Mouse (Mus musculus) MEL (cell line): ENCODE data around the gene Pacsin2. TPM values are rescaled to one million over a fixed set of nuclear protein-coding genes. Genes with fewer than 3 reads are reported as not detected.

Source experiments
- DNase-seq: peaks from one replicate; pipeline ENCODE4 v3.0.0; 2011; ENCODE audit warnings: low read depth, low spot score
- H3K27ac ChIP-seq: 2 replicates; pipeline ENCODE4 v1.5.1; 2012; ENCODE audit warnings: low read depth, mild to moderate bottlenecking, control low read depth, low read length, moderate library complexity; ENCODE audit not compliant: control insufficient read depth
- H3K27me3 ChIP-seq, 2 experiments: fragments of 150-350 bp in 1 of 2; sonication (generic) in 1 of 2; 2 replicates each; pipeline ENCODE4 v1.6.1; 2012; ENCODE audit warnings: low read length in 2 of 2, mild to moderate bottlenecking in 2 of 2, improper control_type of control experiment in 1 of 2, moderate library complexity in 1 of 2; ENCODE audit not compliant: insufficient read depth in 2 of 2, control insufficient read depth in 1 of 2
- H3K36me3 ChIP-seq, 2 experiments: 2 replicates each; pipeline ENCODE4 v1.6.1; 2012 to 2014; ENCODE audit warnings: low read length in 2 of 2, improper control_type of control experiment in 1 of 2, inconsistent platforms in 1 of 2, mild to moderate bottlenecking in 1 of 2; ENCODE audit not compliant: insufficient read depth in 2 of 2, control insufficient read depth in 1 of 2
- H3K4me1 ChIP-seq, 2 experiments: fragments of 150-350 bp in 1 of 2; sonication (generic) in 1 of 2; 2 replicates each; pipeline ENCODE4 v1.6.1; 2012; ENCODE audit warnings: low read length in 2 of 2, improper control_type of control experiment in 1 of 2, mild to moderate bottlenecking in 1 of 2; ENCODE audit not compliant: insufficient read depth in 2 of 2, control insufficient read depth in 1 of 2
- H3K4me3 ChIP-seq, 2 experiments: fragments of 150-350 bp in 1 of 2; sonication (generic) in 1 of 2; 2 replicates each; pipeline ENCODE4 v1.5.1; 2012; ENCODE audit warnings: low read depth in 2 of 2, low read length in 2 of 2, mild to moderate bottlenecking in 2 of 2, moderate library complexity in 2 of 2, control low read depth in 1 of 2, improper control_type of control experiment in 1 of 2; ENCODE audit not compliant: control insufficient read depth in 1 of 2, insufficient read depth in 1 of 2
- H3K79me2 ChIP-seq: 2 replicates; pipeline ENCODE4 v1.6.1; 2012; ENCODE audit warnings: mild to moderate bottlenecking, low read length, moderate library complexity; ENCODE audit not compliant: control insufficient read depth, poor library complexity, insufficient read depth
- H3K9ac ChIP-seq: 2 replicates; pipeline ENCODE4 v1.6.1; 2012; ENCODE audit warnings: low read depth, mild to moderate bottlenecking, control low read depth, low read length, moderate library complexity; ENCODE audit not compliant: control insufficient read depth, poor library complexity, severe bottlenecking
- H3K9me3 ChIP-seq: fragments of 150-350 bp; sonication (generic); replicated peaks from 2 replicates; pipeline ENCODE4 v1.6.1; 2012; ENCODE audit warnings: mild to moderate bottlenecking, low read length, improper control_type of control experiment, moderate library complexity; ENCODE audit not compliant: insufficient read depth
- BHLHE40 ChIP-seq: IDR thresholded peaks from 2 replicates; pipeline ENCODE4 v1.6.1; 2012; ENCODE audit warnings: low read depth, mild to moderate bottlenecking, inconsistent platforms, low read length, improper control_type of control experiment, borderline replicate concordance
- CHD1 ChIP-seq: IDR thresholded peaks from 2 replicates; pipeline ENCODE4 v1.6.1; 2012; ENCODE audit warnings: low read depth, mild to moderate bottlenecking, inconsistent platforms, low read length, improper control_type of control experiment
- CTCF ChIP-seq, 3 experiments: IDR thresholded peaks in 2 of 3; conservative IDR thresholded peaks in 1 of 3; 2 replicates each; pipeline ENCODE4 v1.5.1; 2011 to 2012; ENCODE audit warnings: low read length in 3 of 3, low read depth in 2 of 3, mild to moderate bottlenecking in 2 of 3, improper control_type of control experiment in 1 of 3, inconsistent platforms in 1 of 3, mixed read lengths in 1 of 3, moderate library complexity in 1 of 3; ENCODE audit not compliant: control insufficient read depth in 1 of 3, insufficient read depth in 1 of 3, poor library complexity in 1 of 3, severe bottlenecking in 1 of 3
- E2F4 ChIP-seq: IDR thresholded peaks from 2 replicates; pipeline ENCODE4 v1.6.1; 2011; ENCODE audit warnings: low read depth, low read length, improper control_type of control experiment, borderline replicate concordance
- ELF1 ChIP-seq: IDR thresholded peaks from 2 replicates; pipeline ENCODE4 v1.6.1; 2014; ENCODE audit warnings: low read depth, mild to moderate bottlenecking, inconsistent platforms, low read length, improper control_type of control experiment, moderate library complexity
- EP300 ChIP-seq, 2 experiments: IDR thresholded peaks; 2 replicates each; pipeline ENCODE4 v1.6.1; 2011; ENCODE audit warnings: improper control_type of control experiment in 2 of 2, low read length in 2 of 2, low read depth in 1 of 2, mild to moderate bottlenecking in 1 of 2
- ETS1 ChIP-seq: IDR thresholded peaks from 2 replicates; pipeline ENCODE4 v1.6.1; 2012; ENCODE audit warnings: low read depth, mild to moderate bottlenecking, inconsistent platforms, low read length, improper control_type of control experiment, moderate library complexity
- GABPA ChIP-seq: IDR thresholded peaks from 2 replicates; pipeline ENCODE4 v1.6.1; 2012; ENCODE audit warnings: low read depth, mild to moderate bottlenecking, inconsistent platforms, low read length, improper control_type of control experiment, moderate library complexity
- GATA1 ChIP-seq: IDR thresholded peaks from 2 replicates; pipeline ENCODE4 v1.6.1; 2011; ENCODE audit warnings: low read depth, low read length, improper control_type of control experiment
- HCFC1 ChIP-seq: IDR thresholded peaks from 2 replicates; pipeline ENCODE4 v1.6.1; 2012; ENCODE audit warnings: low read depth, mild to moderate bottlenecking, inconsistent platforms, low read length, improper control_type of control experiment, moderate library complexity
- JUND ChIP-seq: IDR thresholded peaks from 2 replicates; pipeline ENCODE4 v1.6.1; 2011; ENCODE audit warnings: low read depth, mild to moderate bottlenecking, improper control_type of control experiment, low read length
- KAT2A ChIP-seq: conservative IDR thresholded peaks from 2 replicates; pipeline ENCODE4 v1.6.1; 2012; ENCODE audit warnings: low read depth, low read length, improper control_type of control experiment, inconsistent platforms
- MAFK ChIP-seq: IDR thresholded peaks from 2 replicates; pipeline ENCODE4 v1.6.1; 2011; ENCODE audit warnings: low read depth, mild to moderate bottlenecking, low read length, improper control_type of control experiment, borderline replicate concordance
- MAX ChIP-seq: IDR thresholded peaks from 2 replicates; pipeline ENCODE4 v1.6.1; 2011; ENCODE audit warnings: low read length, improper control_type of control experiment
- MEF2A ChIP-seq: IDR thresholded peaks from 2 replicates; pipeline ENCODE4 v1.6.1; 2014; ENCODE audit warnings: low read depth, mild to moderate bottlenecking, inconsistent platforms, low read length, improper control_type of control experiment; ENCODE audit not compliant: poor library complexity, insufficient replicate concordance, severe bottlenecking; ENCODE audit errors: extremely low read depth
- MXI1 ChIP-seq: IDR thresholded peaks from 2 replicates; pipeline ENCODE4 v1.6.1; 2011; ENCODE audit warnings: mild to moderate bottlenecking, low read depth, low read length, improper control_type of control experiment
- MYB ChIP-seq: IDR thresholded peaks from 2 replicates; pipeline ENCODE4 v1.6.1; 2011; ENCODE audit warnings: mild to moderate bottlenecking, low read depth, low read length, improper control_type of control experiment
- MYC ChIP-seq: IDR thresholded peaks from 2 replicates; pipeline ENCODE4 v1.6.1; 2011; ENCODE audit warnings: low read depth, mild to moderate bottlenecking, low read length, improper control_type of control experiment, moderate library complexity
- NELFE ChIP-seq: IDR thresholded peaks from 2 replicates; pipeline ENCODE4 v1.6.1; 2011; ENCODE audit warnings: low read depth, low read length, improper control_type of control experiment
- NRF1 ChIP-seq: IDR thresholded peaks from 2 replicates; pipeline ENCODE4 v1.6.1; 2014; ENCODE audit warnings: low read depth, mild to moderate bottlenecking, inconsistent platforms, low read length, improper control_type of control experiment, moderate library complexity; ENCODE audit not compliant: poor library complexity, insufficient read depth, severe bottlenecking
- POLR2A ChIP-seq, 2 experiments: IDR thresholded peaks; 2 replicates each; pipeline ENCODE4 v1.6.1; 2011 to 2012; ENCODE audit warnings: low read length in 2 of 2, mild to moderate bottlenecking in 2 of 2, control low read depth in 1 of 2, improper control_type of control experiment in 1 of 2, low read depth in 1 of 2, moderate library complexity in 1 of 2; ENCODE audit not compliant: control insufficient read depth in 1 of 2, insufficient read depth in 1 of 2, poor library complexity in 1 of 2
- POLR2AphosphoS2 ChIP-seq: IDR thresholded peaks from 2 replicates; pipeline ENCODE4 v1.6.1; 2011; ENCODE audit warnings: low read length, improper control_type of control experiment
- POLR2AphosphoS5 ChIP-seq: IDR thresholded peaks from 2 replicates; pipeline ENCODE4 v1.6.1; 2012; ENCODE audit warnings: low read depth, borderline replicate concordance, mild to moderate bottlenecking, inconsistent platforms, low read length, moderate library complexity, mixed read lengths
- RAD21 ChIP-seq: IDR thresholded peaks from 2 replicates; pipeline ENCODE4 v1.6.1; 2011; ENCODE audit warnings: mild to moderate bottlenecking, low read depth, low read length, improper control_type of control experiment
- RCOR1 ChIP-seq: IDR thresholded peaks from 2 replicates; pipeline ENCODE4 v1.6.1; 2012; ENCODE audit warnings: low read depth, mild to moderate bottlenecking, inconsistent platforms, low read length, improper control_type of control experiment
- SIN3A ChIP-seq: IDR thresholded peaks from 2 replicates; pipeline ENCODE4 v1.6.1; 2012; ENCODE audit warnings: low read length, improper control_type of control experiment, inconsistent platforms
- SMC3 ChIP-seq: IDR thresholded peaks from 2 replicates; pipeline ENCODE4 v1.6.1; 2011; ENCODE audit warnings: low read depth, low read length, improper control_type of control experiment
- TAL1 ChIP-seq: IDR thresholded peaks from 2 replicates; pipeline ENCODE4 v1.6.1; 2012; ENCODE audit warnings: mild to moderate bottlenecking, inconsistent platforms, low read length, moderate library complexity, mixed read lengths
- TBP ChIP-seq: IDR thresholded peaks from 2 replicates; pipeline ENCODE4 v1.8.0; 2011; ENCODE audit warnings: low read depth, low read length, improper control_type of control experiment
- TCF12 ChIP-seq: IDR thresholded peaks from 2 replicates; pipeline ENCODE4 v1.6.1; 2014; ENCODE audit warnings: low read depth, mild to moderate bottlenecking, inconsistent platforms, low read length, improper control_type of control experiment, moderate library complexity
- UBTF ChIP-seq: IDR thresholded peaks from 2 replicates; pipeline ENCODE4 v1.6.1; 2012; ENCODE audit warnings: low read depth, mild to moderate bottlenecking, inconsistent platforms, low read length, improper control_type of control experiment, moderate library complexity, borderline replicate concordance; ENCODE audit not compliant: insufficient read depth
- USF1 ChIP-seq: IDR thresholded peaks from 2 replicates; pipeline ENCODE4 v1.6.1; 2014; ENCODE audit warnings: low read depth, mild to moderate bottlenecking, inconsistent platforms, low read length, improper control_type of control experiment, moderate library complexity
- USF2 ChIP-seq, 2 experiments: IDR thresholded peaks; 2 replicates each; pipeline ENCODE4 v1.6.1; 2011 to 2012; ENCODE audit warnings: improper control_type of control experiment in 2 of 2, low read length in 2 of 2, borderline replicate concordance in 1 of 2, inconsistent platforms in 1 of 2, low read depth in 1 of 2, mild to moderate bottlenecking in 1 of 2; ENCODE audit not compliant: insufficient read depth in 1 of 2
- ZC3H11A ChIP-seq: IDR thresholded peaks from 2 replicates; pipeline ENCODE4 v1.6.1; 2012; ENCODE audit warnings: low read depth, mild to moderate bottlenecking, inconsistent platforms, low read length, improper control_type of control experiment
- ZKSCAN1 ChIP-seq: IDR thresholded peaks from 2 replicates; pipeline ENCODE4 v1.6.1; 2012; ENCODE audit warnings: low read depth, mild to moderate bottlenecking, inconsistent platforms, low read length, improper control_type of control experiment, moderate library complexity
- ZMIZ1 ChIP-seq: IDR thresholded peaks from 2 replicates; pipeline ENCODE4 v1.6.1; 2012; ENCODE audit warnings: low read depth, mild to moderate bottlenecking, inconsistent platforms, low read length, improper control_type of control experiment, moderate library complexity
- polyA plus RNA-seq, 2 experiments: library from polyadenylated mRNA; stranded (reverse) in 1 of 2; unstranded in 1 of 2; fragments of >175 nt in 1 of 2; fragments of >200 nt in 1 of 2; gene quantifications; 2 replicates each; pipeline versions ENCODE4 v1.2.1 to v1.2.4; 2012; ENCODE audit warnings: low replicate concordance in 2 of 2, low read depth in 1 of 2; ENCODE audit not compliant: insufficient read length in 2 of 2, insufficient read depth in 1 of 2, missing spikeins in 1 of 2
- total RNA-seq: library from RNA; depleted of rRNA; stranded (reverse); fragments of 300-350 nt; gene quantifications from 2 replicates; pipeline ENCODE4 v1.2.3, GENCODE M21; 2012

The Pacsin2 gene
- total and polyA plus RNA-seq, 3 experiments: 58.7 to 425 (median 103) TPM

- peaks cover 12 to 24% of the 10 kb centered on the region in 2 experiments for H3K4me1 ChIP-seq
- H3K27me3 ChIP-seq: no peaks in the 10 kb centered on the region
- no peak overlapping the region for H3K4me3 ChIP-seq
- TF ChIP-seq ZC3H11A: peak; percentile 2; the same call in 1 of the 2 replicates
- peak; percentile 67 for TF ChIP-seq SIN3A
- TF ChIP-seq POLR2A (IDR thresholded peaks at IDR 0.05; ENCODE audit: control insufficient read depth in 1 of 2, insufficient read depth in 1 of 2, low read depth in 1 of 2, low read length in 2 of 2, poor library complexity in 1 of 2): no peak
- TF ChIP-seq KAT2A: no peak
- no peak for TF ChIP-seq RAD21
- TF ChIP-seq USF2 (IDR thresholded peaks at IDR 0.05; ENCODE audit: borderline replicate concordance in 1 of 2, insufficient read depth in 1 of 2, low read depth in 1 of 2, low read length in 2 of 2): no peak
- peak; percentile 63 to 70; a peak in 3 of 4 replicates for TF ChIP-seq EP300 (IDR thresholded peaks at IDR 0.05; ENCODE audit: low read depth in 1 of 2, low read length in 2 of 2)
- TF ChIP-seq JUND: no peak
- peak; percentile 68 for TF ChIP-seq GATA1
- TF ChIP-seq MXI1: peak; percentile 78
- no peak for TF ChIP-seq CHD1
- TF ChIP-seq TAL1: peak; percentile 80
- TF ChIP-seq ELF1: no peak
- TF ChIP-seq HCFC1: peak; percentile 19; the same call in 1 of the 2 replicates
- TF ChIP-seq ZKSCAN1: no peak
- no peak for TF ChIP-seq MAFK
- TF ChIP-seq ZMIZ1: no peak
- no peak for TF ChIP-seq POLR2AphosphoS2
- TF ChIP-seq CTCF (IDR thresholded peaks at IDR 0.05 in 2 of 3, conservative IDR thresholded peaks at IDR 0.05 in 1 of 3; ENCODE audit: control insufficient read depth in 1 of 3, insufficient read depth in 1 of 3, low read depth in 2 of 3, low read length in 3 of 3, poor library complexity in 1 of 3, severe bottlenecking in 1 of 3): no peak
- TF ChIP-seq GABPA: no peak
- TF ChIP-seq UBTF: no peak
- 0 out of 2 replicates have a peak, but pooled peaks have one; percentile 53 for TF ChIP-seq TBP
- peak; percentile 84; the same call in 1 of the 2 replicates for TF ChIP-seq MYC
- no peak for TF ChIP-seq POLR2AphosphoS5
- no peak for TF ChIP-seq USF1
- no peak for TF ChIP-seq NRF1
- TF ChIP-seq NELFE: 0 out of 2 replicates have a peak, but pooled peaks have one; percentile 10
- TF ChIP-seq SMC3: no peak
- TF ChIP-seq MEF2A: no peak
- TF ChIP-seq E2F4: no peak
- peak; percentile 78 for TF ChIP-seq ETS1
- TF ChIP-seq BHLHE40: no peak
- no peak for TF ChIP-seq MYB
- peak; percentile 80 for TF ChIP-seq TCF12
- TF ChIP-seq MAX: no peak
- TF ChIP-seq RCOR1: peak; percentile 74; the same call in 1 of the 2 replicates
Measured at GRCm38 (mm10) chr15:83451621-83452210, 12.7 kb downstream of the Pacsin2 start.

More at GRCm38 (mm10) chr15:83451621-83452210, 12.7 kb downstream of the Pacsin2 start:
- H3K9ac ChIP-seq: no peak overlapping the region; the same call in 1 of the 2 replicates
- H3K27ac ChIP-seq: peak overlapping the region; percentile 56
- H3K36me3 ChIP-seq: peaks cover 0 to 19% of the 10 kb centered on the region in 2 experiments; a peak in 2 of 4 replicates
- H3K79me2 ChIP-seq: peaks cover 52% of the 10 kb centered on the region
- no peaks in the 10 kb centered on the region for H3K9me3 ChIP-seq
- peak; percentile 90 for DNase-seq
